In genomic region chr3:62786233-62786632, GRCm38 (mm10) we compare ENCODE assay signal across 17 mouse cellular contexts.
A peak's percentile ranks its signal among the peaks of the same experiment; 100 is the strongest.
DNase-seq lines count a peak whose midpoint lies in the region; ATAC-seq lines count a peak whose summit lies in the region.
"Had no signal": no experiment of that assay in that cellular context is flagged by ENCODE, and none has a peak within 500 bp of the region (broad histone marks: within the 10 kb centered on the region; RNA-seq: fewer than 3 reads in every experiment).

No protein-coding gene starts in this region.

- no peaks in the 10 kb centered on the region for H3K4me1 ChIP-seq in embryonic facial prominence, embryonic 14.5 days (ENCODE audit: control insufficient read depth, insufficient read depth, low read length)
- H3K4me1 ChIP-seq in embryonic facial prominence, embryonic 10.5 days, result no peaks in the 10 kb centered on the region
- H3K4me1 ChIP-seq in neural tube, embryonic 11.5 days (ENCODE audit: control insufficient read depth, insufficient read depth, low read length), result no peaks in the 10 kb centered on the region
- H3K4me1 ChIP-seq in neural tube, embryonic 15.5 days, result no peaks in the 10 kb centered on the region
- 0 out of 2 replicates have a peak, but pooled peaks cover 2% of the 10 kb centered on the region for H3K4me1 ChIP-seq in forebrain, embryonic 16.5 days (replicated peaks; ENCODE audit: control insufficient read depth, insufficient read depth, low read length)

- H3K36me3 ChIP-seq in embryonic facial prominence, embryonic 14.5 days (ENCODE audit: control insufficient read depth, insufficient read depth, low read length), result no peaks in the 10 kb centered on the region
- no peaks in the 10 kb centered on the region for H3K36me3 ChIP-seq in embryonic facial prominence, embryonic 10.5 days (replicated peaks)
- no peaks in the 10 kb centered on the region for H3K36me3 ChIP-seq in neural tube, embryonic 11.5 days (ENCODE audit: control insufficient read depth, insufficient read depth, low read length)
- no peaks in the 10 kb centered on the region for H3K36me3 ChIP-seq in neural tube, embryonic 15.5 days
- no peaks in the 10 kb centered on the region for H3K36me3 ChIP-seq in forebrain, embryonic 16.5 days (ENCODE audit: control insufficient read depth, insufficient read depth)

- H3K9ac ChIP-seq in embryonic facial prominence, embryonic 14.5 days (ENCODE audit: low read depth, low read length), result no peak overlapping the region
- no peak overlapping the region for H3K9ac ChIP-seq in neural tube, embryonic 11.5 days (ENCODE audit: low read length)
- no peak overlapping the region for H3K9ac ChIP-seq in neural tube, embryonic 15.5 days (replicated peaks)
- no peak overlapping the region for H3K9ac ChIP-seq in forebrain, embryonic 16.5 days (replicated peaks; ENCODE audit: low read depth, low read length)
- H3K9ac ChIP-seq: liver, postnatal 0 days had no signal

- no peak for ATAC-seq in embryonic facial prominence, embryonic 14.5 days (ENCODE audit: low read depth)
- peak; percentile 51 for ATAC-seq in neural tube, embryonic 11.5 days (ENCODE audit: insufficient read depth, low FRiP score, low TSS enrichment)
- no peak for ATAC-seq in neural tube, embryonic 15.5 days (ENCODE audit: low FRiP score)
- peak; percentile 59 for ATAC-seq in forebrain, embryonic 16.5 days
- ATAC-seq: liver, postnatal 0 days had no signal

- H3K4me3 ChIP-seq in embryonic facial prominence, embryonic 14.5 days (ENCODE audit: low read depth, low read length), result no peak overlapping the region
- H3K4me3 ChIP-seq in embryonic facial prominence, embryonic 10.5 days, result no peak overlapping the region
- no peak overlapping the region for H3K4me3 ChIP-seq in neural tube, embryonic 11.5 days (ENCODE audit: low read depth, low read length)
- H3K4me3 ChIP-seq in neural tube, embryonic 15.5 days (replicated peaks), result no peak overlapping the region
- H3K4me3 ChIP-seq in forebrain, embryonic 16.5 days (replicated peaks; ENCODE audit: low read length), result no peak overlapping the region

- H3K27me3 ChIP-seq in embryonic facial prominence, embryonic 14.5 days (replicated peaks; ENCODE audit: control insufficient read depth, insufficient read depth, low read length), result no peaks in the 10 kb centered on the region
- no peaks in the 10 kb centered on the region for H3K27me3 ChIP-seq in embryonic facial prominence, embryonic 10.5 days (replicated peaks; ENCODE audit: low read depth, poor library complexity, severe bottlenecking)
- no peaks in the 10 kb centered on the region for H3K27me3 ChIP-seq in neural tube, embryonic 11.5 days (ENCODE audit: control insufficient read depth, insufficient read depth, low read length)
- H3K27me3 ChIP-seq in neural tube, embryonic 15.5 days (replicated peaks), result no peaks in the 10 kb centered on the region
- H3K27me3 ChIP-seq in forebrain, embryonic 16.5 days (replicated peaks; ENCODE audit: control insufficient read depth, insufficient read depth, low read length), result no peaks in the 10 kb centered on the region
- H3K27me3 ChIP-seq: CH12.LX had no signal

- WGBS in embryonic facial prominence, embryonic 14.5 days, result 46% methylated on average over 2 of the region's 2 CpGs
- 44% methylated on average over 2 of the region's 2 CpGs for WGBS in embryonic facial prominence, embryonic 10.5 days
- 34% methylated on average over 2 of the region's 2 CpGs for WGBS in neural tube, embryonic 11.5 days
- 16% methylated on average over 2 of the region's 2 CpGs for WGBS in neural tube, embryonic 15.5 days
- 1% methylated on average over 2 of the region's 2 CpGs for WGBS in forebrain, embryonic 16.5 days

- H3K27ac ChIP-seq in embryonic facial prominence, embryonic 14.5 days (replicated peaks; ENCODE audit: low read depth, low read length), result no peak overlapping the region
- no peak overlapping the region for H3K27ac ChIP-seq in embryonic facial prominence, embryonic 10.5 days (replicated peaks)
- no peak overlapping the region for H3K27ac ChIP-seq in neural tube, embryonic 11.5 days (ENCODE audit: low read depth, low read length)
- no peak overlapping the region for H3K27ac ChIP-seq in neural tube, embryonic 15.5 days (replicated peaks)
- H3K27ac ChIP-seq in forebrain, embryonic 16.5 days (ENCODE audit: low read length), result no peak overlapping the region

- no peaks in the 10 kb centered on the region for H3K9me3 ChIP-seq in embryonic facial prominence, embryonic 14.5 days (ENCODE audit: control insufficient read depth, low read length)
- no peaks in the 10 kb centered on the region for H3K9me3 ChIP-seq in embryonic facial prominence, embryonic 10.5 days
- H3K9me3 ChIP-seq in neural tube, embryonic 11.5 days (ENCODE audit: control insufficient read depth, low read length), result no peaks in the 10 kb centered on the region
- H3K9me3 ChIP-seq in neural tube, embryonic 15.5 days (replicated peaks), result no peaks in the 10 kb centered on the region
- H3K9me3 ChIP-seq in forebrain, embryonic 16.5 days (ENCODE audit: control insufficient read depth, low read length), result no peaks in the 10 kb centered on the region

- DNase-seq in embryonic facial prominence, embryonic 14.5 days (ENCODE audit: low spot score), result peak; percentile 15
- DNase-seq in embryonic facial prominence, embryonic 10.5 days (ENCODE audit: low spot score), result no peak
- DNase-seq in neural tube, embryonic 11.5 days (ENCODE audit: low spot score), result peak; percentile 18
- peak; percentile 4 for DNase-seq in retina, postnatal 7 days (ENCODE audit: low read depth, low spot score)
- DNase-seq in layer of hippocampus, postnatal 10 days (ENCODE audit: low spot score in 2 of 2), result no peak
- DNase-seq in right cerebral cortex, postnatal 25 days, result no peak
- DNase-seq: adrenal gland, adult 8-10 months; cerebellum, adult 18-20 months; gastrocnemius, postnatal 25 days; kidney, adult 2 months; kidney, postnatal 25 days; liver; liver, postnatal 0 days; thymus, adult 18-20 months had no signal

- H3K4me2 ChIP-seq in embryonic facial prominence, embryonic 14.5 days (ENCODE audit: low read depth, low read length), result no peak overlapping the region
- no peak overlapping the region for H3K4me2 ChIP-seq in neural tube, embryonic 11.5 days (ENCODE audit: low read depth)
- no peak overlapping the region for H3K4me2 ChIP-seq in neural tube, embryonic 15.5 days
- H3K4me2 ChIP-seq in forebrain, embryonic 16.5 days (ENCODE audit: low read length), result no peak overlapping the region

Comparison
In these comparisons a context has a peak if more than half of its experiments do, and no peak if none do; other contexts are left out.
1. ATAC-seq: peak in neural tube, embryonic 11.5 days (single experiment) and forebrain, embryonic 16.5 days (single experiment); none in embryonic facial prominence, embryonic 14.5 days (single experiment) and neural tube, embryonic 15.5 days (single experiment).
2. DNase-seq: peak in embryonic facial prominence, embryonic 14.5 days (single experiment), neural tube, embryonic 11.5 days (single experiment) and retina, postnatal 7 days (single experiment); none in embryonic facial prominence, embryonic 10.5 days (single experiment), layer of hippocampus, postnatal 10 days (0 of 2) and right cerebral cortex, postnatal 25 days (single experiment).